Mouse (Mus musculus): ENCODE results near the gene Msh3.
"Not testable (repeated sequence)": the region's sequence is repeated elsewhere in the genome, so short reads cannot be mapped to it uniquely, and the experiment has no call there.

Gene Msh3

GRCm38 (mm10) chr13:92246966-92247365 is 107.8 kb downstream of the Msh3 start:
- DNase-seq: no peak

DNA sequence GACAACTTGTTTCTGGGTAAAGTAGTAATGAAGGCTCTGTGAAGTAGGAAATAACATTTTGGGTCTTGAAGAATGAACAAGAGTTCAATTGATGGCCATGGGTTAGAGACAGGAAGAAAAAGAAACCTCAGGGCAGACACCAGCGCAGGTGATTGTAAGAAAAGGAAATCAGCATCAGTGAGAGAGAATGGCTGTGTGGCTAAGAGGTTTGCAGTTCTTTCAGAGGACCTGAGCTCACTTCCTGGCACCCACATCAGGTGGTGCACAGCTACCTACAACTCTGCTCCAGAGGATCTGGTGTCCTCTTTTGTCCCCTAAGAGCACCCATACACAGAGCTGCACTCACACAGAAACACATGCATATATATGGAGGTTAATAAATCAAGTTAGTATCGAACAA is 110.1 kb downstream of the Msh3 start:
- peak; percentile 5 for DNase-seq

GRCm38 (mm10) chr13:92241426-92241825 is 113.4 kb downstream of the Msh3 start:
- DNase-seq: no peak

GRCm38 (mm10) chr13:92237887-92238286 is 116.9 kb downstream of the Msh3 start:
- DNase-seq: no peak

DNA sequence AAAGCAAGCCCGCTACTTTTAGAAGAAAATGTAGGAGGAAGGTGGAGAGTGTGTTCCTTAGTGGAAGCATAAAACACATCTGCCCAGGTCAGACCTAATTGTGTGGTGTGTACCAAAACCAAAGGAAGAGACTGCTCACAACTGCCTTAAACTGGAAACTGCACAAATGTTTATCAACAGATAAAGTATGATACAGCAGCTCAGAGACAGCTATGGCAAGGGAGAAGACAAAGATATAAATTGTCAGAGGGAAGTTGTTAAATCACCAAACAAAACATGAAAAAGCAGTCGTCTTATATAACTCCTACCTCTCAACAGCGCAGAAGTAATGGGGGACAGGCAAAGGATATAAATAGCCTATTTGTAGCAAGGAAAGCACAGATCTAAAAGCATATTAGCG is 117.8 kb downstream of the Msh3 start:
- DNase-seq: no peak

GRCm38 (mm10) chr13:92232076-92232938 is 122.5 kb downstream of the Msh3 start:
- no peak for DNase-seq

DNA sequence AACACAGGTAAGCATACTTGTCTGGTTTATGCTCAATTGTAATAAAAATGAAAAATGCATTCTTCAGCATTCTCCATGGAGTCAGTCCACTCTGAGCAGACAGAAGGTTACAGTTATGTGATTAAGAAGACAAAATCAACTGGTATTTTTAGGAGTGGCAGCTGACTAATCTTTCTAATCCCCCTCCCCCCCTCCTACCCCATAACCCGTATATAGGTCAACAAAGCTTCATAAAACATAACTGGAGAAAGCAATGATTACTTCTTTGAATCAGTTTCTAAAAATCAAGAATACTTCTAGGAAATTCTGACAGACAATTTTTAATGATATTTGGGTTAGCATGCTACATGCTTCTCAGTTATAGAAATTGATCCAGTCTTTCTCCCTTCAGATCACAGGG is 126.8 kb downstream of the Msh3 start:
- no peak for DNase-seq

DNA sequence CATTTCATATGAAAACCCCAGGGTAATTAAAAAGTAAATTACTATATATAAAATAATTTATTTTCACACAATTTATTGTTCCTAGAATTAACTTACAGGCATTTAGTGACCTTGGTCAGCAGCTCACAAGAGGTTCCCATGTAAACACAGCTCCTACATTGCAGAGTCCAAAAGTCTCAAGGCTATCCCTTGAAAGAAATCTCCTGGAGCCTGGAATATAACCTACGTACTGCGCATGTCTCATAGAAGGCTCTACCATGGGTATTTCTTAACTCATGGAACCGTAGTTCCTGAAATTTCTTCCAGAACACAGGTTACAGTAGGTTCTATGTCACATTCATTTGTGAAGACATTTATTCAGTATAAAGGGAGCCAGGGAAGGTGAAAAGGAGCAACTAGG is 131.2 kb downstream of the Msh3 start:
- no peak for DNase-seq

DNA sequence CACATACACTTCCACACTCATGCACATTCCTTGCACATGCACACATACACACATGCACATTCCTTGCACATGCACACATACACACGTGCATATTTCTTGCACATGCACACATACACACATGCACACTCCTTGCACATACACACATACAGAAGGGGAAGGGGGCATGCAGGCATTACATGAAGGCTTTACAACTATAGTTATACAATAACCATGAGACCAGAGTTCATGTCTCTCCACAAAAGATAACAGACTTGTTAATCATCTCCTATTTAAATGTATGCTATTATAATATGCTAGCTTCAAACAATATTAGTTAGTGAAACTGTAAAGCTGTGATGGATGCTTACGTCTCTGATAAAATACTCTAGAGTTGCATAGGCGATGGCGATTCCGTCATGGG is 132.0 kb downstream of the Msh3 start:
- DNase-seq: no peak

DNA sequence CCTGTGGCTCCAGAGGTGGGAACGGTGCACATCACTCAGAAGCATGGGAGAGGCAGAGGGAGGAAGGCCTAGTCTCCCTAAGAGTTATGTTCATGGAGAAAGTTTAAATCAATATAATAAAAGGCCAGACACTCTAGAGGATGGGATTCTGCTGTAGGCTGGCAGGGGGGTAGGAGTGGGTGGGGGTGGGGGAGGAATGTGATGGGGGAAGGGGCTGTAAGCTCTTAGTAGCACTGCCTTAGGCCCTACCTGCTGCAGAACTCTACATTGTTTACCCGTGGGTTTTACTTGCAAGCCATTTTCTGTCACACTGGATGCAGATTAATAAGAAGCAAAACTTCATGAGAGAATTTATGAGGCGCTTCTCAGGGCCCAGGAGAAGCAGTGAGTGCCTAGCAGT is 135.0 kb downstream of the Msh3 start:
- DNase-seq: no peak

DNA sequence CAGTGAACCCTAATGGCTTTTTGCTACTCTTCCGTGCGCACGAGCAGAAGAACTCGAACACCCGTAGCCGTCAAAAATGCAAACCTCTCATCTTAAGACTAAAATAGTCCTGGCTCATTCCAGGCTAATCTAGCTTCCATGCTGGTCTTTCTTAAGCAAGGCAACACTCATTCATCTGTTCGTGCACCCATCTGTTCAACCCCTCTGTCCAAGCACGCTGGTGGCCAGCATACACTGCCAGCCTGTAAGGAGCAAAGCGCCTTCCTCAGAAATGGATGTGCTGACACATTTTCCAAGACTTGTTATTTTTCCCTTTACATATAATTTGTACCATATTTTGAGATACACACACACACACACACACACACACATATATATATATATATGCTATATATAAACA is 137.6 kb downstream of the Msh3 start:
- no peak for DNase-seq

DNA sequence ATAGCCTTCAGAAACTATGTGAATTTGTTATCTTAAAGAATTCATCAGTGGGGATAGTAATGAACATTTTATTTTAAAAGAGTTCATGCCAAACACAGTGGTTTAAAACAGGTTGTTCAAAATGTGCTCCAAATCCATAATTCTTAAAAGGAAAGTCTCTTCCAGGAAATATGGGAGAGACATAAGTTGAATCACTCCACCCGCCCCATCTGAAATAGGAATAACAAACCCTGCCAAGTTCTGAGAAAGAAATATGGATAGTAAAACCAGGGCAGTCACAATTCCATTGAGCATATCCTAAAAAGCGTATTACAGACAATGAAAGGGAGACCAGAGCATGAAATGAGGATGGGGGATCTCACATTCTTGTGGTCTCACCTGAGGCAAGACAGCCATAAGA is 157.9 kb downstream of the Msh3 start:
- DNase-seq: no peak

DNA sequence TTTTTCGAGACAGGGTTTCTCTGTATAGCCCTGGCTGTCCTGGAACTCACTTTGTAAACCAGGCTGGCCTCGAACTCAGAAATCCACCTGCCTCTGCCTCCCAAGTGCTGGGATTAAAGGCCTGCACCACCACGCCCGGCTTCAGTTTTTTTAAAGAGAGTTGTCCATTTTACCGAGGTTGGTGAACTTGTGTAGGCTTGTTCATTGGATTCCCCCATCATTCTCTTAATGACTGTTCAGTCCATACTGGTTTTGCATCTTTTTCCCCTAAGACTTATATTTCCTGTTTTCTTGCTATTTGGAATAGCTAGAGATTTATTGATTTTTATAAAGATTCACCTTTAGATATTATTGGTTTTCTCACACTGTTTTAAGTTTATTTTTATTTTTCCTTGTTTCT is 161.0 kb downstream of the Msh3 start:
- not testable (repeated sequence) for DNase-seq

- DNase-seq: not testable (repeated sequence)
These were observed 182.1 kb downstream of the Msh3 start for GRCm38 (mm10) chr13:92172686-92173085.

Data from thymus, postnatal 14 days (tissue).